Mouse (Mus musculus) adrenal gland, postnatal 4 days (tissue): Measurements from ENCODE around the gene Ccdc151. TPM values are rescaled to one million over a fixed set of nuclear protein-coding genes. Genes with fewer than 3 reads are reported as not detected.

Experiments used
- DNase-seq, 2 experiments: peaks; one replicate each; pipeline ENCODE4 v3.0.0; 2021 to 2022; ENCODE audit warnings: low spot score in 2 of 2, mixed read lengths in 2 of 2
- total RNA-seq, 2 experiments: library from RNA; stranded (reverse); gene quantifications; 2 replicates each; pipeline ENCODE4 v1.2.3; 2021

Ccdc151 gene
- total RNA-seq, 2 experiments from 2014 or later: 1.4 to 2.0 TPM

DNA sequence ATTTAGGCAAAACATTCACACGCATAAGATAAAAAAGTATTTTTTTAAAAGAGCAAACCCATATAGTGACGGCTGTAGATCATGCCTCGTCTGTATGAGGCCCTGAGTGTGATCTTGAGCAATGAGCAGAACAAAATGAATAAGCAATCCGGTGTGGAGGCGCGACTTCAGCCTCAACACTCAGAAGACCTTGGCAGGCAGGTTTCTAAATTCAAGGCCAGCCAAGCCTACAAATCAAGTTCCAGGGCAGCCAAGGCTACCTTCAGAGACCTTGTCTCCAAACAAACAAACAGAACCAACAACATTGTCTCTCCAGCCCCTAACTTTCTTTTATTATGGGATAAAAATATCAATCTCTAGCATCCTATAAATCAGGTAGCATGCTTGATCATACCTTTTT is 2.1 kb downstream of the Ccdc151 start:
- no peak for DNase-seq

GRCm38 (mm10) chr9:21996178-21996867 is 6.1 kb downstream of the Ccdc151 start:
- no peak for DNase-seq

DNA sequence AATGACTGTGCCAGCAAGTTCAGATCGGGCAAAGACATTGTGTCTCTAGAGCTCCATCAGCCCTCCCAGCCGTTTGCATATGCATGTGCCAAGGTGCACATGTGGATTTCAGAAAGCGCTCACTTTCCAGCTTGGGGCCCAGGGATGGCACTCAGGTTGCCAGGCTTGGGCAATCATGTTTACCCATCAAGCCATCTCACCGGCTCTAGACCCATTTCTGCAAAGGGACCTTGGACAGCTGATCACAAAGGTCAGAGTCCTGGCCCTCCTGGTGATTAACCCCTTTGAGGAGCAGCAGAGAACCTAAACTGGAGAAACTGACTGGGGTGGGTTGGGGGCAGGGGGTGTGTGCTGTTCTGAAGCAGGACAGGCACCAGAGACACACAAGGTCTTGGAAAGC is 10.2 kb downstream of the Ccdc151 start:
- no peak for DNase-seq

DNA sequence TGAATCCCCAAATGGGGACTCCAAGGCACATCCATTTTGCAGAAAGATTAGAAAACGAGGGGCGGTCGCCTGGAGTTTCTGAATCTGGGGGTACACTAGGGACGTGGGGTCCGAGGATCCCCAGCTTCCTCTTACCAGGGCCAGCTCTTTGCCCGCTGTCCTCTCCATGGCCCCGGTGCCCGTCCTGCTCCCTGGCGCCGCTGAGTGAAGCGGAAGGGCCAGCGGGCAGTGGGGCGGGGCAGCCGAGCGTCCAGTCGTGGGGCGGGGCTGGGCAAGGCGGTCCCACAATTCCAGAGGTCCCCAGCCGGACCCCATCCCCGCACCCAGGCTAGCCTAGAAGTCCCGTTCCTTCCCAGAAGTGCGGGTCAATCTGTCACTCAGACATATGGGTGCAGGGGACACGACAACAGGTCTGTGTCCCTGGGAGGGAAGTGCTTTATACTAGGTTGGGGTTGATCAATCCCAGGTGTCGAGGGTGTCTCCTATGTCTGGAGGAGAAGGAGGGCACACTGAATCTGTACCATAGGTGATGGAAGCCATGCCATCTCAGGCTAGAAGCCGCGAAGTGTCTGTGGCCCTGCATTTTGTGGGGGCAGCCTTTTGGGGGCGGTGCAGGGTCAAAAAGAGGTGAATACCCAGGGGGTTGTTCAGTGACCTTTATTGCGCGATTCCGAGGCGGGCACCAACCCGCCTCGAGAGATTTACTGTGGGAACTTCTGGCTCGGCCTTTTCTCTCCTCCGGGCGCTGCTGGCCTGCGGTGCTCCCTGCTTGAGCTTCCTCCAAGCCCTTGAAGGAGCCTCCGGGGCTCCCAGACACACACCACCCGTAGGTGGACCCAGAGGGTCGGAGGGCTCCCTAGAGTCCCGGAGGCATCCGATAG is 13.0 kb downstream of the Ccdc151 start, which contains the start of gene Rgl3:
Rgl3 (minus strand) TSS at position 217 of the 881 bp plus-strand sequence.
- DNase-seq: peak in 1 of 2 experiments; percentile 28

DNA sequence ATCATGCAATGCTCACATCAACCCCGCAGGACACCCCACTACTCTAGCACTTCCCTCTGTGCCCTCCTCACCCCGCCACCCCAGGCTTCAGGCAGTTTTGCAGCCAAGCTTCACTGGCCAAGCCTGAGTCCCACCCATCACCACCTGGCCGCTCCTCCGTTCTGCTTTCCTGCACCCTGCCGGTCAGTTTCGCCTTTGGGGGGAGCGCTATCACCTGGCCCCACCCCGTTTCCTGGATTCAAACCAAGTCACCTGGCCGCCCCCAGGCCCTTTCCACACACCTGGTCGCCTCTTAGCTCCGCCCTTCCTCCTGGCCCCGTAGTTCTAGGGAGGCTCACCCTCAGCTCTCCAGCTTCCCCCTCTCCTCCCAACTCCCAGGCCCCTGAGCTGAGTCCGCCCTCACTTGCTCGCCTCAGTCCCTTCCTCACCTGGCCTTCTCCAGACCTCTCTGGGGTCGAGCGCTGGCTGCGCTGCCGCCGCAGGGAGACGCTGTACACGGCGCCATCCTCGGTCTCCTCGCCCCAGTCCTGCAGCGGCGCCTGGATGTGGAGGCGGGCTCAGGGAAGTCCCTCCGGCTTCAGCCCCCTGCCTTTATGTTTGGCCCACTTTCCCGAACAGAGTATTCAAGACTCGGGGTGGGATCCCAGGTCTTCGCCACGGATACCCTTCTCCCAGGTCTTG is 13.9 kb downstream of the Ccdc151 start:
- no peak for DNase-seq

DNA sequence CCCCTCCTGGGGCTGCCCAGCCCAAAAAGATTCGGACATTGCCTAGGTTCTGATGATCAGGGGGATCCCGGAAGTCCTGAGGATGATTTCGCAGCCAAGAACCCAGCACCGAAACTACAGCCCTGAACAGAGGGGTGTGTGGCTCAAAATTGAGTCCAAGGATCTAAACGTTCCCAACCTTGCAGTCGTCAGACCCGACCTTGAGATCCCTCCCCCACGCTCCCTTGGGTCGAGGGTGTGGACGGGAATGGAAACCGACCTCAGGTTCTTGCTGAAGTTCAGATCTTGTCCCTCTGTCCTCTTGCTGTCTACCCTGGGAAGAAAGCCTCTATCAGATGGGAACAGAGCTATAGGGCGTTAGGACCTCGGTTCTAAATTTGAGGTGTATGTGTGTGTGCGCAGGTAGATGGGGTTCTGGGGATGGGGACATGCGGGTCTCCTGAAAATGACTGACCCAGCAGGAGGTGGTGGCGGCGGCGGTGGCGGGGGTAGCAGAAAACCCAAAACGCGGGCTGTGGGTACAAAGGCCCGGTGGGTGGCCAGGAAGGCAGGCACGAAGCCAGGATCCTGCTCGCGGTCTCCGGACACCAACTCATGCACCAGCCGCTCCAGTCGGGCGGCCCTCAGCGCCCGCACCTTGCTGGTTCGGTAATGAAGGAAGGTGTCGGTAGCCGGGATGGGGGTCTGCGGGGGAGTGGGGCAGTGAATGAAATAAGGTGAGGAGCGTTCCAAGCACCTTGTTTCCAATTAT is 14.7 kb downstream of the Ccdc151 start:
- no peak for DNase-seq

GRCm38 (mm10) chr9:21983911-21984310 is 18.5 kb downstream of the Ccdc151 start:
- DNase-seq: no peak

DNA sequence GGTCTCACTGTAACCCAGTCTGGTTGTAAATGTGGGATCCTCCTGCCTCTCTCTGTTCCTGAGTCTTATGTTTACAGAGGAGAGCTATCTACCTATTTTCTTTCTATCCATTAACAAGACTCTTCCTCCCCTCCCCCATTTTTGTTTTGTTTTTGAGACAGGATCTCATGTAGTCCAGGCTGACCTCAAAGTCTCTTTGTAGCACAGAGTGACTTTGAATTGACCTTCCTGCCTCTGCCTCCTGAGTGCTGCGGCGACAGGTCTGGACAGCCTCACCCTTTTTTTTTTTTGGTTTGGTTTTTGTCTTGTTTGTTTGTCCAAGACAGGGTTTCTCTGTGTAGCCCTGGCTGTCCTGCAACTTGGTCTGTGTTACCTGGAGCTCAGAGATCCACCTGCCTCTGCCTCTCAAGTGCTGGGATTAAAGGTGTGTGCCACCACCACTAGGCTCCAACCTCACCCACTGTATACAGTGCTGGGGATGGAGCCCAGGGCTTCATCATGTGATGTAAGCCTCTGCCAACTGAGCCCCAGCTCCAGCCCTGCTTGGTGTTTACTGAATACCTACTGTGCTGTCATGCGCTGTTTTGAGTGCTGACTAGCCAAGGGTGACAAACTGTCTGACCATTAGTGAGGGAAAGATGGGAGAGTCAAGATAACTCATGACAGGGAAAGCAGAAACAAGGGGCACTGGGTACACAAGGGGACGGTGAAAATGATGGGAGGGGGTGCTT is 23.9 kb downstream of the Ccdc151 start:
- no peak for DNase-seq

DNA sequence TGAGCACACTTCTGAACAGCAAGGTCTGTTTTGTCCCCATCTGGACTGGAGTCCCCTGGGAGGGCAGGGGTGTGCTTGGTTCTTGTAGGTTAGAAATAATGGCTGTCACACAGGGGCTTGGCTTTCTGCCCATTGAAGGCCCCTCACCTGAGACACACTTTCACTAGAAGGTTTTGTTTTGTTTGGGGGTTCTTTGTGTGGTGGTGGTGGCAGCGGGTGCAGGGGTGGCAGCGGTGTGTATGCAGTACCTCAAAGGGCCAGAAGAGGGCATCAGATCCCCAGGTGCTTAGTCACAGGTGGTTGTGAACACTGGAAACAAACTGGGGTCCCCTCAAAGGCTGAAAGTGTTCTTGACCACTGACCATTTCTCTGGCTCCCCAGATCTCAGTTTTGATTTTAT is 24.5 kb downstream of the Ccdc151 start:
- DNase-seq: no peak

GRCm38 (mm10) chr9:21977331-21977730 is 25.1 kb downstream of the Ccdc151 start:
- DNase-seq: no peak

DNA sequence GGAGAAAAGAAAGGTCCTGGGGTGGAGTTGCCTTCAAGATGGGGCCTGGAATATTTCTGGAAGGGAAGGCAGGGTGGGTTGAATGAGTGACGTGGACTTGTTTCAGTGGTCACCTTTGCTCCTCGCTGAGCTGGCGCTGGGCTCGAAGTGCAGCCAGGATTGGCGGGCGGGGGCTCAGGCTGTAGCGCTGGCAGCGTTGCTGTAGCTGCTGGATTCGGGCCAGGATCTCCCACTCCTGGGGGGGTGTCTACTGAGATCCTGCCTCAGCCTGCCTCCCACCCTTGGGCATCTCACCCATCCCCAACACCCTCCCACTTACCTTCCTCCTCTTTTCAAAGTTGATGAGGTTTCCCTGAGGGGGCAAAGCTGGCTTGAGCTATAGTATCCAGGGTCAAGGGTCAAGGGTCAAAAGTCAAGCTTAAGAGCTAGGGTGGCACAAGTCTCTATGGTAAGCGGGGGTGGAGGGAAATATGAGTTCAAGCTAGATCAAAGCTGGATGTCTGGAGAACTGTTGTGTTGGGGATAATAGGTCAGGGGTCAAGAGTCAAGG is 25.7 kb downstream of the Ccdc151 start:
- no peak for DNase-seq

DNA sequence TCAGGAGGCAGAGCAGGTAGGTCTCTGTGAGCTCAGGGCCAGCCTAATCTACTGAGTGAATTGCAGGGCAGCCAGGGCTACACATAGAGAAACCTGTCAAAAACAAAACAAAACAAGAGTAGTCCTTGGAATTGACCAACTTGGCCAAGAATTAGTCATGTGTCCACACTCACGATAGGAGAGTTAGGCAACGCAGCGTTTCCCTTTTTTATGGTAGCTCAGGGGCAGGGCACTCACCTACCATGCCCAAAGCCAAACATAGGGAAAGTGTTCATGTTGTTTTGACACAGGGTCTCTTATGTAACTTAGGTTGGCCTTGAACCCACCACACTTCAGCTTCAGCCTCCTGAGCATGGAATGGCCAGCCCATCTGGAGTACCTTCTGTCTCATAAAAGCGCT is 33.1 kb downstream of the Ccdc151 start:
- DNase-seq: no peak

- no peak for DNase-seq
Measured at GRCm38 (mm10) chr9:21968883-21969282, 33.6 kb downstream of the Ccdc151 start.

GRCm38 (mm10) chr9:21963417-21963816 is 39.0 kb downstream of the Ccdc151 start, which contains the start of gene Epor:
TSS of gene Epor (minus strand) at chr9:21963506.
- no peak for DNase-seq

DNA sequence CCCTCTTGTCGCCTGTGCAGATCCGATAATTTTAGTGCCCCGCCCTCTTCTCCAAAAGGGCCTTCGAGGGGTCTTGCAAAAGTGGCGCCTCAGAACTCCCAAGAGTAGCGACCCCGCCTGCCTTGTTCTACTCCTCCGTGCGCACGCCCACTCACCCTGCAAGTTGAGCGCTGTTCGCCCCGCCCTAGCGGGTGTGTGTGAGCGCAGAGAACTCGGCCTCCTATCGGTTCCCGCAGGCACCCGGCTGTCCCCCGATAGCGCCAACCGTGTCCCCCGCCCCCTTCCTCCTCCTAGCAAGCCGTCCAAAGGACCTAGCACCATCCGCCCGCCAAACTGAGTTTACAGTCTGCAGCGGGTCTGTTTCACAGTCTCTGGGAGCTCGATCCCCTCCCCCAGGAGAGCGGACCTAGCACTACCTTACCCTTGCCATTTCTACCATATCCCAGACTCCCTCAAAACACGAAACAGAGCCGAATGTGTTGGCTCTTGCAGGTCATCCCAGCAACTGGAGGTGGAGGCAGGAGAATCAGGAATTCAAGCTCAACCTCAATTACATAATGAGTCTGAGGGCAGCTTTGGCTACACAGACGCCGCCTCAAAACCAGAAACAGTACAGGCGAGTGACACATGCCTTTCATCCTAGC is 39.9 kb downstream of the Ccdc151 start:
- peak; percentile 35 to 49 for DNase-seq

DNA sequence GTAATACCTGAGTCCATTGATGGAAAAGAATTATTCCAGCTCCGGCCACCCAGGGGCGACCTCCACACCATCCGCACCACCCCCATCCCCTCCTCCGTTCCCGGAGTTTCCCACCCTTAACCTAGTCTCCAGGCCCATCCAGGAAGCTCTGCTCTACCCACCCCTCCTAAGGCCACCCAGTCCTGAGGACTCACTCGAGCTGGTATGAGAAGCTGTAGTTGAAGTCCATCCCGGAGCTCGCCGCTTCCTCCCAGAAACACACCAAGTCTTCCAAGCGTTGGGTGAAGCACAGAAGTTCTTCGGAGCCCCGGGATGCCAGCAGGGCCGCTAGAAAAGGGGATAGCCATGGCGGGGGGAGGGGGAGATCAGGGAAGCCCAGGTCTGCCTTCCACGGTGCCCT is 40.4 kb downstream of the Ccdc151 start:
- DNase-seq: no peak

DNA sequence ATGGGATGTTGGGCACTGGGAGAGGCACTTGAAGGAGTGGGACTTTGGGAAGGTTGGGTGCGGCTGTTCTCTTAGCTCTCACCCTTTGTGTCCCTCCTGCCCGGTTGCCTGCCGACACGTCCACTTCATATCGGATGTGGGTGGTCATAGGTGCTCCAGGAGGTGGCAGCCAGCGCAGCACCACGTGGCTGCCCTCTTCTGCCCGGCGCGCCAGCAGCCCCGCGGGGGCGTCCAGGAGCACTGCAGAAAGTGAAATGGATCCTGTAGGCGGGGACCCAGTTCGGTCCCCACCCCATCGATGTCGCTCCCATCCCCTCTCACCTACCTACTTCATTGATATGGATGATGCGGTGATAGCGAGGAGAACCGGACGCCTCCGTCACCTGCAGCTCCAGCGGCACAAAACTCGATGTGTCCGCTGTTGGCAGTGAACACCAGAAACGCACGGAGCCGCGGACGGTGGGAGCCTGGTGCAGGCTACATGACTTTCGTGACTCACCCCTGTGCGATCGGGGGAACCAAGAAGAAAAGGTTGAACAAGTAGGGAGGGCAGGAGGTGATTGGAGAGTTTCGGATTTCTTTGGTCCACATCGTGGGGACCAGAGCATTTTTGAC is 41.0 kb downstream of the Ccdc151 start:
- DNase-seq: no peak

DNA sequence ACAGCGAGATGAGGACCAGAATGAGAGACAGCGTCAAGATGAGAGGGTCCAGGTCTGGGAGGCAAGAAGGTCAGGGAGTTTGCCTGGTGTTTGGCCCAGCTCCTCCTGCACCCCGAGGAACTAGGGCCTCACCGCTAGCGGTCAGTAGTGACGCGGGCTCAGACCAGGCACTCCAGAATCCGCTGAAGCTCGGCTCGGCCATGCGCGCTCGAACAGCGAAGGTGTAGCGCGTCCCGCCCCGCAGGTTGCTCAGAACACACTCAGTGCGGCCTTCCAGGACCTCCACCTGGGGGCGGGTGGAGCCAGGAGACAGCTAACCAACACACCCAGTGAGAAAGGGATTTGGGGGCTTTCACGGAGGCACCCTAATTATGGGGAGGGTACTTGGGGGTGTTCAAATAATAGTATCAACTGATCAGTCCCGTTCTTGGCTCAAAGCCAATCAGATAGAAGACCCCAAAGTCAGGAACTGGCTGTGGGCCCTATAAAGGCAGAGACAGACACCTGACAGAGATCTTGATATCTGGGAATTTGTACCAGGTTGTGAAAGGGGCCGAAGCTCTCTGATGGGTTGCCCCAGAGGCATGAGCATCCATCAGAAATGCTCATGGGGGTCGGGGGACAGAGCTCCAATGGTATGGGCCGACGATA is 41.8 kb downstream of the Ccdc151 start:
- DNase-seq: no peak

DNA sequence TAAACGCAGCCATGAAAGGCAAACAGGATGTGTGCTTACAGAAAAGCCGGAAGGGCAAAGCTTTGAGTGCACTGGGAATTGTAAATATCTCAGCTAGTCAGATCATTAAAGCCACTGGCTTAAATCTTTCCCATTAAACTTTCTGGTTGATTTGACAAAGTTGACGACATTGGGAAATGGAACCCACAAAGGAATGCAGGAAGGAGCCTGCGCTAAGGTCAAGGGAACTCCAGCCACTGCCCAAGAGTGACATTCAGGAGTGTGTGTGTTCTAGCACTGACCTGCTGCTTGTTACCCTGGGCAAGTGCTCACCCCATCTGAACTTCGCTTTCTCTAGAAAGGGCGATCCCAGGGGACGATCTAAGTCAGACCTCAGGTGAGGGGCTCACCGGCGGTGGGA is 42.3 kb downstream of the Ccdc151 start:
- DNase-seq: no peak
